Mouse (Mus musculus): ENCODE measurements around the gene Eomes. TPM values are rescaled to one million over a fixed set of nuclear protein-coding genes. Genes with fewer than 3 reads are reported as not detected.

Eomes gene
- polyA plus RNA-seq, 1 experiment from 2014 or later: 0.65 TPM

GRCm38 (mm10) chr9:118529783-118530182 is 51.8 kb downstream of the Eomes start:
- whole genome bisulfite sequencing: 93% methylated on average over 3 of the region's 3 CpGs
- no peak overlapping the region for H3K27ac ChIP-seq
- peaks cover 90% of the 10 kb centered on the region for H3K36me3 ChIP-seq
- no peaks in the 10 kb centered on the region for H3K9me3 ChIP-seq
- no peak for ATAC-seq (ENCODE audit: low FRiP score)
- no peak overlapping the region for H3K9ac ChIP-seq
- no peak overlapping the region for H3K4me3 ChIP-seq
- no peaks in the 10 kb centered on the region for H3K27me3 ChIP-seq
- no peaks in the 10 kb centered on the region for H3K4me1 ChIP-seq (replicated peaks)
- no peak overlapping the region for H3K4me2 ChIP-seq

- H3K4me1 ChIP-seq (replicated peaks): no peaks in the 10 kb centered on the region
- WGBS: 87% methylated on average over 6 of the region's 6 CpGs
- H3K4me2 ChIP-seq: no peak overlapping the region
- H3K27ac ChIP-seq: no peak overlapping the region
- H3K27me3 ChIP-seq: no peaks in the 10 kb centered on the region
- no peaks in the 10 kb centered on the region for H3K9me3 ChIP-seq
- H3K9ac ChIP-seq: no peak overlapping the region
- ATAC-seq (ENCODE audit: low FRiP score): no peak
- no peak overlapping the region for H3K4me3 ChIP-seq
- peaks cover 89% of the 10 kb centered on the region for H3K36me3 ChIP-seq
These were observed 52.7 kb downstream of the Eomes start for GRCm38 (mm10) chr9:118530679-118531078.

GRCm38 (mm10) chr9:118532516-118533205 is 54.6 kb downstream of the Eomes start:
- Histone ChIP-seq H3K36me3 (peaks cover 89% of the 10 kb centered on the region), H3K9me3 (no peaks in the 10 kb centered on the region), H3K27ac (no peak overlapping the region), H3K9ac (no peak overlapping the region), H3K4me2 (no peak overlapping the region), H3K27me3 (no peaks in the 10 kb centered on the region), H3K4me3 (no peak overlapping the region), H3K4me1 (replicated peaks) (no peaks in the 10 kb centered on the region)
- 95% methylated on average over 7 of the region's 7 CpGs for WGBS
- ATAC-seq (ENCODE audit: low FRiP score): no peak

Other genes with a start within 250 kb of the Eomes start
- 47.9 and 49.5 TPM in 2 replicates for gene Golga4, start 28.1 kb downstream of the Eomes start, polyA plus RNA-seq (2015; fragmentation: Nextera tagmentation; extraction: Ambion mirVana)
- gene Itga9, start 128.5 kb downstream of the Eomes start, polyA plus RNA-seq (2015; fragmentation: Nextera tagmentation; extraction: Ambion mirVana): 1.8 and 2.0 TPM in 2 replicates

All from hindbrain, embryonic 13.5 days (tissue).